Mouse (Mus musculus): ENCODE measurements around the gene Ppef1. TPM values are rescaled to one million over a fixed set of nuclear protein-coding genes. Genes with fewer than 3 reads are reported as not detected.

Gene Ppef1
- polyA plus RNA-seq, 1 experiment from 2014 or later, result 0.17 TPM

DNA sequence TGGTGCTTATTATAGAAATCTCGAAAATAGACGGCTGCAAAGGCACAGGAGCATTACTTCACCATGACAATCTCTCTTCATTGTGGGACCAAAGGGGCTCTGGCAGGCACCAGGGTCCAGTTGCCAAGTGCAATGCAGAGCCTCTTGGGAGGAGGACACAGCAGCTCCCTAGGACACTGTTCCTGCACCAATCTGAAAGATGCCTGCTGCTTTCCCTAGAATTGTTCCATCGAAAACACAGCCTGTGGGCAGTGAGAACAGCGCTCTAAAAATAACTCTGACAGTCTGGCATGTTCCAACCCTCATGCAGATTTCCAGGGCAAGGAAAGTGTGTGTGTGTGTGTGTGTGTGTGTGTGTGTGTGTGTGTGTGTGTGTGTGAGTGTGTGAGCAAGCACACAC, 147.0 kb downstream of the Ppef1 start:
- 95% methylated on average over 4 of the region's 4 CpGs for WGBS
- H3K4me3 ChIP-seq, result no peak overlapping the region
- no peak overlapping the region for H3K27ac ChIP-seq
- peaks cover 90% of the 10 kb centered on the region for H3K27me3 ChIP-seq (ENCODE audit: poor library complexity, severe bottlenecking)
- no peak for DNase-seq (ENCODE audit: extremely low spot score, low spot score)
- H3K36me3 ChIP-seq (replicated peaks), result peaks cover 16% of the 10 kb centered on the region
- H3K9me3 ChIP-seq, result no peaks in the 10 kb centered on the region
- no peaks in the 10 kb centered on the region for H3K4me1 ChIP-seq

DNA sequence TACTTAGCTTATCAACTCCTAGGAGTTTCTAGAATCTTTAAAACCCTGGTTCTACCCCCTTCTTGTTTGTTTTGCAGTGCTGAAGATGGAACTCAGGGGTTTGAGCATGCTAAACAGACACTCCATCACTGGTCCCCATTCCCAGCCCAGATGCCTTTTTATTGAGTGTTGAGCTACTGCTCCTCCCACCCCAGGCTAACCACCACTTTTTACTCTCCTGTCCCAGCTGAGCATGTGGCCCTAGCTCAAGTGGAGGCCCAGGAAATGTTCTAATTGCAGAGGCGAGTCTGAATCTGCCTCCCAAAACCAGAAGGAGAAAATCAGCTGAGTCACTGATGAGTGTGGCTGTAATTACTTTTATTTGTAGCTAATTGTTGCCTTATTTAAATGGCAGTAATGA, 150.5 kb downstream of the Ppef1 start:
- H3K27me3 ChIP-seq (ENCODE audit: poor library complexity, severe bottlenecking), result peaks cover 87% of the 10 kb centered on the region
- no peak overlapping the region for H3K27ac ChIP-seq
- peaks cover 16% of the 10 kb centered on the region for H3K36me3 ChIP-seq (replicated peaks)
- no peak for DNase-seq (ENCODE audit: extremely low spot score, low spot score)
- no peak overlapping the region for H3K4me3 ChIP-seq
- H3K4me1 ChIP-seq, result no peaks in the 10 kb centered on the region
- no peaks in the 10 kb centered on the region for H3K9me3 ChIP-seq
- WGBS, result 77% methylated on average over 1 of the region's 1 CpGs

GRCm38 (mm10) chrX:160584148-160584838, 151.3 kb downstream of the Ppef1 start:
- 98% methylated on average over 4 of the region's 4 CpGs for WGBS
- no peak overlapping the region for H3K27ac ChIP-seq
- H3K36me3 ChIP-seq (replicated peaks), result peaks cover 11% of the 10 kb centered on the region
- no peaks in the 10 kb centered on the region for H3K9me3 ChIP-seq
- H3K4me1 ChIP-seq, result no peaks in the 10 kb centered on the region
- H3K4me3 ChIP-seq, result no peak overlapping the region
- peaks cover 91% of the 10 kb centered on the region for H3K27me3 ChIP-seq (ENCODE audit: poor library complexity, severe bottlenecking)
- no peak for DNase-seq (ENCODE audit: extremely low spot score, low spot score)

DNA sequence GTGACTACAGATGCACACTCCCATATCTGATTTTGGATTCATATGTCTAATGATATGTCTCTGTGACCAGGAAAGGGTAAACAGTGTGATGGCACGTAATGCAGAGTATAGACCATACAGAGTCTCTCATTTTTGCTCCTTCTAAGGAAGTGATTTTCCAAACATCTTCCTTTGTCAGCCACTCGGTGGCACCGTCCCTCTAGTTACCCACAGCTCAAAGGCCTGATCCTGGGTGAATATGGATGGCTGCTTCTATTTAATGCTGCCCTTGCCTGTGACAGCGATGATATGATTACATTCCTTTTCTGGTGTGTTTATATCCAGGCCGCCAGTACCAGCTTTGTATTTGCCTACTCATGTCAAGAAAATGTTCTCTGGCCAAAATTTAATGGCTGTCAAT, 152.0 kb downstream of the Ppef1 start:
- Histone ChIP-seq H3K36me3 (replicated peaks) (peaks cover 10% of the 10 kb centered on the region), H3K27ac (no peak overlapping the region), H3K4me3 (no peak overlapping the region), H3K9me3 (no peaks in the 10 kb centered on the region), H3K4me1 (no peaks in the 10 kb centered on the region), H3K27me3 (ENCODE audit: poor library complexity, severe bottlenecking) (peaks cover 92% of the 10 kb centered on the region)
- whole genome bisulfite sequencing, result 79% methylated on average over 5 of the region's 5 CpGs
- DNase-seq (ENCODE audit: extremely low spot score, low spot score), result no peak

Other genes with a start within 250 kb of the Ppef1 start
- 15.9 and 16.9 TPM in 2 replicates for gene Phka2, start 233.6 kb downstream of the Ppef1 start, polyA plus RNA-seq (2016; fragmentation: Nextera tagmentation; extraction: Ambion mirVana)
- gene Rs1, start 32.2 kb upstream of the Ppef1 start, polyA plus RNA-seq (2016; fragmentation: Nextera tagmentation; extraction: Ambion mirVana), result not detected in 2 replicates
- gene Gja6, start 171.3 kb upstream of the Ppef1 start, polyA plus RNA-seq (2016; fragmentation: Nextera tagmentation; extraction: Ambion mirVana), result 0.31 and 0.34 TPM in 2 replicates